Mouse (Mus musculus) frontal cortex, postnatal 36 days (tissue): ENCODE measurements at regions not wholly inside any gene's neighbourhood (a gene's known extent, or its start where the extent isn't known, plus 50 kb on each side); places are given as distances from the start of the nearest gene placed in this dataset.
A peak's percentile ranks its signal among the peaks of the same experiment; 100 is the strongest.

ENCODE experiments used
- DNase-seq, 2 experiments: peaks; one replicate each; pipeline ENCODE4 v3.0.0; 2022; ENCODE audit warnings: low spot score in 2 of 2

DNA sequence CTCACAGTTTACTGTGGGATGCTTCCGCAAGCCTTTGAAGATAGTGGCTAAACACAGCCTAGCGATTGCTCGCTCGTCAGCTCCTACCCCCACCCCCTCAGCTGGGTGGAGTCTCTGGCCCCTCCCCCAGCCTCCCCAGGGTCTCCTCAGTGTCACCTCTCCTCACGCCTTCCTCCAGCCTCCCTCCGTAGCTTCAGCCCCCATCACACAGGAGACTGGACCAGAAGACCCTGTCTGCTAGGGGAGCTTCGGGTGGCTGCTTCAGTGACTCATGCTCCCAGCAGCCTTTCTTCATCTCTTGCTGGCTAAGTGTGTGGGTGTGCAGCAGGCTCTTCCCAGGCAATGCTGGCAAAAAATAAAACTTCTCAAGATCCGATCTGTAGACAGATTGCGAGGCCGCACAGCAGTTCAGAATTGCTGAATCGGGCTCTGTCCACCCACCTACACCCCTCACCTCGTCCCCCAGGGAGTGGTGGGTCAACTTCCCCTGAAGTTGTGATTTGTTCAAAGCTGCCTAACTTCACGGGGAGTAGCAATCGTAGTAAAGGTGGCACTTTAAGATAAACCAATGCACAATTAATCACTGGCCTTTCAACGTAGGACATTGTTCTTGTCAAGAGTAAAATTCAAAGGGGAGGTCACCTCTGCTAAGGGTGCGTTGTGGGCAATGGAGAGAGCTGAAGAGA is 61.2 kb upstream of the Ankrd28 start:
- DNase-seq, result peak; percentile 57 to 74

DNA sequence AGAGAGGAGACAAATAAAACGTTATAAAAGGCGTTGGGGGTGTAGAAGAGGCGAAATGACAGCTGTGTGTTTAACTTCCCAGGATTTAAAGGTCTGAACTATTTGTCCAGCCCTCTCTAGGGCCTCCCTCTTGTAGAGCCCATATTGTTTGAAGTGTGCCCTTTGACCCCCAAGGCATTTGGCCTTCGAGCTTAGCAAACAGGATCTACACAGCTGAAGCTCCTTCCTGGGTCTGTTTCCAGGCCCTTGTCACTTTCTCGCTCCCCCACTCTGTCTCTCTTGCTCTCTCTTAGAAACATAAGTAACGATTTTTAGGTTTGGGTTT is 61.7 kb upstream of the Ankrd28 start:
- no peak for DNase-seq

DNA sequence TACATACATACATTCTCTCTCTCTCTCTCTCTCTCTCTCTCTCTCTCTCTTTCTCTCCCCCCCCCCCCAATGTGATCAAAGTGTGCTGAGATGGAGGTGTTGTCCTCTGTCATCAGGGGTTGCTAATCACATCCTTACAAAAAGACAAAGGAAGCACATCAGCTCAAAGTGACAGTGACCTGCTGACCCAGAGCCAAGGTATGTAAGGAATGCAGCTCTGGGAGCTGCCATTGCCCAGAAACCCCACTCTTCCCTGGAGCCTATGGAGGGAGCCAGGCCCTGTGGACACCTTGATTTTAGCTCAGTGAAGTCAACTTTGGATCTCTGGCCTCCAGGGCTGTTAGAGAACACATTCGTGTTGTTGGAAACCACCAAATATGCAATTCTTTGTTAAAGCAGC is 66.0 kb upstream of the Ankrd28 start:
- DNase-seq, result no peak

GRCm38 (mm10) chr14:31899504-31899903 is 69.1 kb upstream of the Ankrd28 start:
- no peak for DNase-seq

DNA sequence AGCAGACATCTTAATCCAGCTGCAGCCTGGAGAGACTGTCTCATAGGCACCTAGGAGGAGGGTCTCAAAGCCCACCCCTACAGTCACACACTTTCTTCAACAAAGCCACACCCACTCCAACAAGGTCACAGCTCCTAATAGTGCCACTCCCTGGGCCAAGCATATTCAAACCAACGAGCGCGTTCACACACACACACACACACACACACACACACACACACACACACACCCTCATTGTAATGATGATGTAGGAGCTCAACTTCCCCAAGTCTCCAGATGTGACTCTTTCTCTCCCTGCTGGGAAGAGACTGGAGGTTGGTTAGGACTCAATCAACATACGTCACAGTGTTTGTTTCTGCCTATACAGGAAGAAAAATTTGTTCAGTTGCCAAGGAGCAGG is 69.5 kb upstream of the Ankrd28 start:
- DNase-seq, result no peak

DNA sequence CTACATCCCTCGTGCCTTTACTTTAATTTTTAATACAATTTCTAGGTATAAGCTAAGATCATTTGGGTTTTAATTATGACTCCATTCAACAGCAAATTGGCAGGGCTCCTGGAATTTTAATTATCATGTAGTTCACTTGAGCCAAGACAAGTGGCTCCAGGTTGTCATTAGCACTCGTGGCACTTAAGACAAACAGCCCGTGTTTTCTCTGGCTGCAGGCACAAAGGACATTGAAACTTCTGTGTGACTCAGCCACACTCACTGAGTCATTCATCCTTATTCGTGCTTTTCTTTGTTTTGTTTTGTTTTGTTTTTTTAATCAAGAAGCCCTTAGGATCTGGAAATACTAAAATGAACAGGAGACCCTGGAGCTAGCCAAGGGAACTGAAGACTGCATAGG is 71.5 kb upstream of the Ankrd28 start:
- DNase-seq, result no peak

- no peak for DNase-seq
These were observed 73.2 kb upstream of the Ankrd28 start for GRCm38 (mm10) chr14:31903664-31904063.

DNA sequence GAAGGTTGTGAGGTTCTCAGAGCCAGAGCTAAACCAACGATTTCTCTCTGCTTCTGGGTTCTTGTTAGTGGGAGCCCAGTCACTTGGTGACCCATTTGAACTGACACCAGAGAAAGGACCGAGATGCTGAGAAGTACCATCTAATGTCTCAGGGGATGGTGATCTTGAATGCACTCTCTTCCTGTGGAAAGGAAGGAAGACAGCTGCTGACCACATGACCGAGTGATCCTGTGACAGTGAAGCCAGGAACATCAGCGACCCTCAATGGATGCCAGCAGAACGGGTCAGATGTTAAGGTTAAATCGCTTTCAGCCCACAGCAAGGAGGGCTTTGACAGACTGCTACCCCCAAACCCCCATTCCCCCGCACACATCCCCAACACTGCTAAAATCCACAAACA is 78.1 kb upstream of the Ankrd28 start:
- no peak for DNase-seq

DNA sequence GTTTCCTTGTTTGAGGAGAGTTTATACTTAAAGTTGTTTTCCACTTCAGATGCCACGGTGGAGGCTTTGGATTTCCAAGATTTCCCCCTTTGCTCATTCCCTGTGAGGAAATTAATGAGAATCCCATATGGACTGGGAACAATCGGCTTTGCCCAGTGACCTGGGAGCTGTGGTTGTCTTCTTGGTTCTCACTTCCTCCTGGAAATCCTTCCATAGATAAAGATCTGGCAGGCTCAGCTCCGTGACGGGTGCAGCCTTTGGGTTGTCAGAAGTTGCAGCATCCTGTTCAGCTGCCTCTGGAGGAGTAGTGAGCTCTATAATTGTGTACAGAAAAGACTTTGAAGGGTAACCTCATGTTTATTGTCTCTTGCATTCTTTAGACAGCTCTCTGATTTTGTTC is 78.8 kb upstream of the Ankrd28 start:
- DNase-seq, result no peak

- no peak for DNase-seq
These were observed 80.4 kb upstream of the Ankrd28 start for GRCm38 (mm10) chr14:31910809-31911208.

DNA sequence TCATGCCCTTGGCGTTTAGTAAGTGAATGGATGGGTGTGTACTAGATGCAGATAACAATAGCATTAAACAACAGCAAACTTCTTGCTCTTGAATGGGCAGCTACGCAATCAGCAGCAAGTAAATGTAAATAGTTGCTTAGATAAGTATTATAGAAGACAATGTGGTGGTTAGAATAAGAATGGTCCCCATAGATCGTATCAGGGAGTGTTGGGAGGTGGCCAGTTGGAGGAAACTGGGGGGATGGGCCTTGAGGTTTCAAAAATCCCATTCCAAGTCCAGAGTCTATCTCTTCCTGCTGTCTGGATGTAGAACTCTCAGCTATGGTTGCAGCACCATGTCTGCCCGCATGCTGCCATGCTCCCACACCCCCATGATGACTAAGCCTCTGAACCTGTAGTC is 88.0 kb upstream of the Ankrd28 start:
- DNase-seq, result no peak

- no peak for DNase-seq
These were observed 88.5 kb upstream of the Ankrd28 start for GRCm38 (mm10) chr14:31918921-31919320.

- no peak for DNase-seq
These were observed 98.8 kb upstream of the Ankrd28 start for GRCm38 (mm10) chr14:31929161-31929707.

GRCm38 (mm10) chr14:31930367-31930766 is 98.4 kb upstream of the Galnt15 start:
- no peak for DNase-seq

- DNase-seq, result no peak
These were observed 96.8 kb upstream of the Galnt15 start for GRCm38 (mm10) chr14:31931971-31932370.

DNA sequence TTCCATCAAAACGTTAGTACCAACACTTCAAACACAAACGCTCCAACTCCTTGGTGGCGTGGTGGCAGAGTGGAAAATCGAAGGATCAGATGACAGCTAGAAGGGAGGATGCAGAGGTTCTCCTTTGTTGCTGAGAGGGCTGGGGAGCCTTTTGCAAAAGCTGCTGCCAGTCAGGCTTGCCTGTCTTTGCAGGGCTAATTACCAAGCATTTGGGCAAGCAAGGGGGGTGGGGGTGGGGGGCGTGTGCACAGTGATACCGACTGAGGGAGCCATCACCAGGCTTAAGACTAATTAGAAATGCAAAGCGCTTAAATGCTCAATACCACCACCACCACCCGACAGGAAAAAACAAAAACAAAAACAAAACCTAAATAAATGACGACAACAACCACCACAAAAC is 95.3 kb upstream of the Galnt15 start:
- DNase-seq, result no peak

- DNase-seq, result peak; percentile 41 to 65
These were observed 94.9 kb upstream of the Galnt15 start for GRCm38 (mm10) chr14:31933841-31934271.

- DNase-seq, result peak in 1 of 2 experiments; percentile 22
These were observed 94.5 kb upstream of the Galnt15 start for GRCm38 (mm10) chr14:31934321-31934720.

DNA sequence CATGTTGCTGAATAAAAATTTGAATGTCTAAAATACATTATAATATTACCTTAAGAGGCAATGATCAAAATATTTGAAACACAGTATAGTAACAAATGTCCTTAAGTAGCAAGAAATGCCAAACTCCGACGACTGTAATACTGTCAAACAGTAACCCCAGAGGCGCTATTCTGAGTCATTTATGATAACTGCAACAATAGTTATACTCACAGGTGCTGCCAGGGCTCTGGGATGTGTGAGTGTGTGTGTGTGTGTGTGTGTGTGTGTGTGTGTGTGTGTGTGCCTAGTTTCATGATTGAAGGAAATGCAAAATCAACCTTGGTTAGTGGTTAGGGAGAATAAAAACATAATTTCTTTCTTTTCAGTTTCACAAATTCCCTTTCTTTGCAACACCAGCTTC is 94.0 kb upstream of the Galnt15 start:
- DNase-seq, result no peak

DNA sequence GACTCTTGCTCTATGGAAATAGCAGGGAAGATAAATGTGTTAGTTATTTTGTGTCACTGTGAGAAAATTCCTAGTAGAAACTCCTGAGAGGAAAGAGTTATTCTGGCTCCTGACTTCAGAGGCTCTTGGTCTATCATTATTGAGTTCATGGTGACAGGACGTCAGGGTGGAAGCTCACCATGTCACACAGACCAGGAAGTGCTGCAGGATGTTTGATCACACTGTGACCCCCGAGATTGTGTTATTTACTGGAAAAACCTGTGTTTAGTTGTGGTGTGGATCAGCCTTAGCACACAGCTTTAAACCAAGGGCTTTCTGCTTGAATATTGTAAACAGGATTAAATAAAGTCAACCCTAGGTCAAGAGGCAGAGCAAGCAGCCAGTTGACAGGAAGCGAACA is 93.4 kb upstream of the Galnt15 start:
- DNase-seq, result no peak

DNA sequence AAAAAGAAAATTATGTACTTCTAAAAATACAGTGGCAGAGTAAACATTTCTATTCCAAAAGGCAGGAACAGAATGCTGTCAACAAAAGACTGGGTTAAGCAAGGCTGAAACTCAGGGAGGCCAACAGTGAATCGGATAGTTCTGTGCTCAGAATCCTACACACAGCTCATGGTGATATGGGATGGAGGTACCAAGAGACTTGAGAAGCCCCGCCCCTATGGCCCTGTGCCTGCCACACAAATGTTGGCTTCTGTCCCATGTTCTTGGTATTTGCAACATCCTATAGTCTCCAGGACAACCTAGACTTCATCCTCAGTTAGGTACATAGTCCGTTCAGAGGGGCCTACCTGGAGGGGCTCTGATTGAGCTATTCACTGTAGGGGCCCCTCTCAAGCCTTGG is 92.2 kb upstream of the Galnt15 start:
- DNase-seq, result no peak

DNA sequence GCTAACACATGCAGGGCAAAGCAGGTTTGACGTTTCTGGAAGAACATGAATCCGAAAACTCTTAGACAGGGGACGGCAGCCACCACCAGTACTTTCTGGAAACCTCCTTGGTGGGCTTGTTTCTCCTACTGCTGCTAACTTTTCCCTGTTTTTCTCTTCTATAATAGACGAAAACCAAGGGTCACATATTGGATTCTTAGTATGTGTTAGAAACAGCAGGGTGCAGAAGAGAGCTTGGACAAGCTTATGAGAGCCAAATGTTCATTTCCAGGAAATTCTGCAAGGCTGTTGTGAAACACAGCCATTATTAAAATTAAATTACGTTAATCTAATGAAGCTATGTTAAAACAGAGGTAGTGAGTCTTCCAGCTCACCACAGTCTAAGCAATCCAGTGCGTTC is 87.9 kb upstream of the Galnt15 start:
- DNase-seq, result no peak

DNA sequence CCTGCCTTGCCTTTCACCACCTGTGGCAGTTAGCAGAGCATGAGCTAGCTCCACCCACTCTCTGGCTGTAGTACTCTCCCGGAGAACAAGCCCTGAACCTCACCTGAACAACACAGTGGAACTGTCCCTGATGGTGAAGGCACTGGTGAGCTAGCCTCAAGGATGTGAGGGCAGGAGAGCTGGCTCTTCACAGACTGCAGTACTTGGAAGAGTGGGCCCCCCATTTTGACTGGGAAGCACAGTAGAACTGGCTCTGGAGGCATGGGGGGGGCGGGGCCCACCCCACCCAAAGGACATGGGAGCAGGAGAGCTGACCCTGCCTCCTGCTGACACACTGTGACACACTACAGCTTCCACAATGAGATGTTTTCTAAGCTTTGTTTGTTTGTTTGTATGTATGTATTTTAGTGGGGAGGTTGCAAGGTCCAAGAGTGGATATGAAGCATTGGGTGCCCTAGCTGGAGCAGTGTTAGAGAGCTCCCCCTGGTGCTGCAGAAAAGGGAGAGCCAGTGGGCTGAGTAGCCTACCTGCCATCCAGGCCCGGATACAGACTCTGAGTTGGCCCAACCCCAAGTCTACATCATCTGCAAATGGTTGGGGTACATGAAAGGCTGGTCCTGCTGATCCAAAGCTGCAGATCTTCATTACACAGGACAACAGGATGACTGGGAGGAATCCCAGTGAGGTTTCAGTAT is 86.4 kb upstream of the Galnt15 start:
- no peak for DNase-seq
